Mouse (Mus musculus) bone marrow macrophage, adult 2 months (primary cell): ENCODE results near the gene Afmid.

Experiments
- CTCF ChIP-seq: IDR thresholded peaks from 2 replicates; pipeline ENCODE4 v1.5.1; 2012; ENCODE audit warnings: low read depth, mild to moderate bottlenecking, low read length, moderate library complexity
- POLR2A ChIP-seq: IDR thresholded peaks from 2 replicates; pipeline ENCODE4 v1.6.1; 2012; ENCODE audit warnings: mild to moderate bottlenecking, low read depth, low read length, borderline replicate concordance

DNA sequence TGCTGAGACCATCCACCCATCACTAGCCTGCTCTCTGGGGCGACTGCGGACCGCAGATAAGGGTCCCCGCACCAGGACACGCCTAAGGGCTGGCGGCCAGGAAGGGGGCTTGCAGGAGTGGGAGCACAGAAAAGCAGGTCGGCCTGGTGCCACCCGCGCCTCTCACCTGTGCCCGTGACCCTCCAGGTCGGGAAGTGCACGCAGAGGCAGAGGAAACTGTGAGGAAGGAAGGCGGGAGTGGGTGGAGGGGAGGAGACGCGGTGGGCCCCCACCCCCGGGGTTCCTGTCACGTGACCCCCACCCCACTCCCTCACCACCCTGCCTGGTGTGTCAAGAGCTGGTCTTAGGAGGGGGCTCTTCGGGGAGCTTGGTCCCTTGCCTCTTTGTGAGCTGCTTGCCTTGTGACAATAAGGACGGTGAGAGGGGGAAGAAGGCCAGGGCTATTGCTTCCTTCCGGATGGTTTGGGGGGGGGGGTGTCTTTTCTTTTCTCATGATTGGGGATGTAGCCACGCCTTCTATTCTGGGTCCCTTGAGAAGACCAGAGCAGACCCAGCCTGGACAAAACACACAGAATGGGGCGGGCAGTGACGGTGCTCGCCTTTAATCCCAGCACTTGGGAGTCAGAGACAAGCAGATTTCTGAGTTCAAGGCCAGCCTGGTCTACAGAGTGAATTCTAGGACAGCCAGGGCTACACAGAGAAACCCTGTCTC is 43.6 kb upstream of the Afmid start, which contains the start of the genes Tmc8 and Tmc6:
- no peak for TF ChIP-seq CTCF
- TF ChIP-seq POLR2A: no peak
